8 mouse cellular contexts compared by ENCODE assay signal in the genomic region with DNA sequence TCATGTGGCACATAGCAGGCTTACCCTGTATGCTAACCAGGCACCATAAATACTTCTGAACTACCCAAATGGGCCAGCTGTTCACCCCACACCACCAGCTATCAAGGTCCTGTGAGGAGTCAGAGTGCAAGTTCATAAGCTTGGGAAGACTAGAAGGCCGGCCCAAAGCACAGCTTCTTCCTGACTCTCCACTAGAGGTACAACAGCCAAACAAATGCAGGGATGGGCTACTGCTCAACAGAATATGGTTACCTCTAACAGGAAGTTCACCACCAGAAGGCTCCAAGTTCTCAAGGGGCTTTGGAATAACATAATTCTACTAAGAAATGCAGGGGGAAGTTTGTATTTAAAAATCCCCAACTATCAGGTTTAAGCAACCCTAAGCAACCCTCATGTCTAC. TPM values are rescaled to one million over a fixed set of nuclear protein-coding genes. Genes with fewer than 3 reads are reported as not detected.
DNase-seq lines count a peak whose midpoint lies in the region; ATAC-seq and TF ChIP-seq lines count a peak whose summit lies in the region.

No protein-coding gene starts in this region.

- H3K4me1 ChIP-seq in bone marrow macrophage, adult 2 months (ENCODE audit: control insufficient read depth, insufficient read depth, low read length): peaks cover 33% of the 10 kb centered on the region
- H3K4me1 ChIP-seq in hindbrain, embryonic 16.5 days (ENCODE audit: control insufficient read depth, insufficient read depth, low read depth, low read length): peaks cover 39% of the 10 kb centered on the region

- H3K36me3 ChIP-seq in hindbrain, embryonic 16.5 days (ENCODE audit: control insufficient read depth, insufficient read depth, low read length): peaks cover 5% of the 10 kb centered on the region; the same call in 1 of the 2 replicates

- H3K4me3 ChIP-seq in layer of hippocampus, adult 2 months: peak overlapping the region; percentile 98
- peak overlapping the region; percentile 83 for H3K4me3 ChIP-seq in bone marrow macrophage, adult 2 months (ENCODE audit: insufficient read depth, low read length)
- H3K4me3 ChIP-seq in hindbrain, embryonic 16.5 days (ENCODE audit: low read length): peak overlapping the region; percentile 98

- H3K9ac ChIP-seq in hindbrain, embryonic 16.5 days (ENCODE audit: low read depth, low read length): peak overlapping the region; percentile 100; the same call in 1 of the 2 replicates

- no peak for ATAC-seq in hindbrain, embryonic 16.5 days

- TF ChIP-seq POLR2A in bone marrow macrophage, adult 2 months (IDR thresholded peaks at IDR 0.05; ENCODE audit: borderline replicate concordance, low read depth, low read length): no peak

- H3K4me2 ChIP-seq in hindbrain, embryonic 16.5 days (ENCODE audit: low read length): peak overlapping the region; percentile 93

- H3K27ac ChIP-seq in layer of hippocampus, adult 2 months: peak overlapping the region; percentile 99
- H3K27ac ChIP-seq in bone marrow macrophage, adult 2 months (ENCODE audit: insufficient read depth, low read depth, low read length): no peak overlapping the region
- H3K27ac ChIP-seq in hindbrain, embryonic 16.5 days (ENCODE audit: low read depth, low read length): no peak overlapping the region; the same call in 1 of the 2 replicates

- no peak for DNase-seq in layer of hippocampus, adult 2 months (ENCODE audit: low spot score in 2 of 2)
- no peak for DNase-seq in layer of hippocampus, adult 8-10 months (ENCODE audit: low spot score in 2 of 2)
- peak; percentile 37 for DNase-seq in naive thymus-derived CD4-positive, alpha-beta T cell, adult 2 months (ENCODE audit: low read depth)
- no peak for DNase-seq in spleen, postnatal 36 days (ENCODE audit: low spot score in 2 of 2)
- DNase-seq in ovary, adult 18-20 months (ENCODE audit: low spot score): no peak
- DNase-seq in layer of hippocampus, adult 11-12 months (ENCODE audit: low spot score): no peak

- 0 out of 2 replicates have a peak, but pooled peaks have one; percentile 11 for TF ChIP-seq CTCF in layer of hippocampus, adult 2 months (conservative IDR thresholded peaks at IDR 0.05)
- TF ChIP-seq CTCF in bone marrow macrophage, adult 2 months (IDR thresholded peaks at IDR 0.05; ENCODE audit: low read depth, low read length): no peak

- 19% methylated on average over 1 of the region's 1 CpGs for WGBS in hindbrain, embryonic 16.5 days

- no peaks in the 10 kb centered on the region for H3K9me3 ChIP-seq in hindbrain, embryonic 16.5 days (ENCODE audit: control insufficient read depth, low read length)

- H3K27me3 ChIP-seq in hindbrain, embryonic 16.5 days (replicated peaks; ENCODE audit: control insufficient read depth, insufficient read depth, low read length): no peaks in the 10 kb centered on the region

RNA-seq across cellular contexts. Expression of gene Csnk1d, which starts 1.6 kb away (rescaled TPM):
- 100 to 1,000 TPM; 133 to 136 TPM for total RNA-seq in layer of hippocampus, adult 2 months (2021)
- total RNA-seq in layer of hippocampus, adult 8-10 months (2022): 100 to 1,000 TPM; 120 to 153 (median 134) TPM
- 80.3 and 87.4 TPM in 2 replicates for polyA plus RNA-seq in bone marrow macrophage, adult 2 months (2012; ENCODE audit: insufficient read depth, insufficient read length, missing spikeins)
- polyA plus RNA-seq in hindbrain, embryonic 16.5 days (2015; fragmentation: Nextera tagmentation; extraction: Ambion mirVana): 124 and 141 TPM in 2 replicates

RNA-seq across cellular contexts. Expression of gene Slc16a3, which starts 41.2 kb away (rescaled TPM):
- 1 to 10 TPM; 1.6 to 1.9 TPM for total RNA-seq in layer of hippocampus, adult 2 months (2021)
- 10 to 100 TPM in 1 of 4 experiments, 1 to 10 TPM in 3; 2.1 to 11.0 (median 7.0) TPM for total RNA-seq in layer of hippocampus, adult 8-10 months (2022)
- 45.2 and 50.5 TPM in 2 replicates for polyA plus RNA-seq in bone marrow macrophage, adult 2 months (2012; ENCODE audit: insufficient read depth, insufficient read length, missing spikeins)
- polyA plus RNA-seq in hindbrain, embryonic 16.5 days (2015; fragmentation: Nextera tagmentation; extraction: Ambion mirVana): 11.5 and 15.2 TPM in 2 replicates

RNA-seq across cellular contexts. Expression of gene Cd7, which starts 49.7 kb away (rescaled TPM):
- not detected for total RNA-seq in layer of hippocampus, adult 2 months (2021)
- total RNA-seq in layer of hippocampus, adult 8-10 months (2022): not detected
- not detected in 2 replicates for polyA plus RNA-seq in bone marrow macrophage, adult 2 months (2012; ENCODE audit: insufficient read depth, insufficient read length, missing spikeins)
- polyA plus RNA-seq in hindbrain, embryonic 16.5 days (2015; fragmentation: Nextera tagmentation; extraction: Ambion mirVana): 0.29 TPM in 1 of 2 replicates, not detected in the other

RNA-seq across cellular contexts. Expression of gene Ccdc57, which starts 56.9 kb away (rescaled TPM):
- total RNA-seq in layer of hippocampus, adult 2 months (2021): 1 to 10 TPM; 8.4 to 8.7 TPM
- total RNA-seq in layer of hippocampus, adult 8-10 months (2022): 10 to 100 TPM in 1 of 4 experiments, 1 to 10 TPM in 3; 9.0 to 10.0 (median 9.5) TPM
- polyA plus RNA-seq in bone marrow macrophage, adult 2 months (2012; ENCODE audit: insufficient read depth, insufficient read length, missing spikeins): 3.0 and 4.1 TPM in 2 replicates
- 6.3 and 6.7 TPM in 2 replicates for polyA plus RNA-seq in hindbrain, embryonic 16.5 days (2015; fragmentation: Nextera tagmentation; extraction: Ambion mirVana)
